Mouse (Mus musculus) stomach, postnatal 0 days (tissue): ENCODE data around the gene Ada.

Experiments used
- CTCF ChIP-seq: IDR thresholded peaks from 2 replicates; pipeline ENCODE4 v1.5.1; 2016; ENCODE audit warnings: antibody characterized with exemption, low read depth, mild to moderate bottlenecking, moderate library complexity
- EP300 ChIP-seq: optimal IDR thresholded peaks from 2 replicates; pipeline ENCODE3; 2016; ENCODE audit warnings: antibody characterized with exemption

GRCm38 (mm10) chr2:163703599-163704260 is 46.3 kb downstream of the Ada start:
- TF ChIP-seq CTCF (no peak), EP300 (no peak)
